Mouse (Mus musculus) midbrain, embryonic 12.5 days (tissue): ENCODE results near the gene Ptpn14. TPM values are rescaled to one million over a fixed set of nuclear protein-coding genes. Genes with fewer than 3 reads are reported as not detected.

Experiments used
- ATAC-seq: fragments of 200-750 bp; cut with Nextera tagmentation; 2 replicates; pipeline ENCODE4 v1.8.0; 2017; ENCODE audit warnings: low read depth, moderate TSS enrichment, moderate library complexity; ENCODE audit not compliant: low FRiP score
- H3K27ac ChIP-seq: fragments of 300-500 bp; sonication (generic); replicated peaks from 2 replicates; pipeline ENCODE4 v1.5.1; 2016; ENCODE audit warnings: mild to moderate bottlenecking
- H3K27me3 ChIP-seq: fragments of 300-500 bp; sonication (generic); 2 replicates; pipeline ENCODE4 v1.6.1; 2016; ENCODE audit warnings: mild to moderate bottlenecking
- H3K36me3 ChIP-seq: fragments of 300-500 bp; sonication (generic); 2 replicates; pipeline ENCODE4 v1.6.1; 2016
- H3K4me1 ChIP-seq: fragments of 300-500 bp; sonication (generic); 2 replicates; pipeline ENCODE4 v1.6.1; 2016
- H3K4me2 ChIP-seq: fragments of 300-500 bp; sonication (generic); replicated peaks from 2 replicates; pipeline ENCODE4 v1.6.1; 2016; ENCODE audit warnings: mild to moderate bottlenecking, moderate library complexity
- H3K4me3 ChIP-seq: fragments of 300-500 bp; sonication (generic); 2 replicates; pipeline ENCODE4 v1.5.1; 2016; ENCODE audit warnings: mild to moderate bottlenecking
- H3K9ac ChIP-seq: fragments of 300-500 bp; sonication (generic); replicated peaks from 2 replicates; pipeline ENCODE4 v1.6.1; 2016; ENCODE audit warnings: mild to moderate bottlenecking, moderate library complexity
- H3K9me3 ChIP-seq: fragments of 300-500 bp; sonication (generic); 2 replicates; pipeline ENCODE4 v1.6.1; 2016; ENCODE audit warnings: mild to moderate bottlenecking
- WGBS: fragments of 180-500 bp; shearing (Covaris S2); methylation state at CpG from one replicate; pipeline ENCODE4 v1.1.7; 2016; 5-methylcytosine and 5-hydroxymethylcytosine counted together
- polyA plus RNA-seq: library from polyadenylated mRNA; unstranded; fragments of >200 nt; fragmentation: Nextera tagmentation; extraction: Ambion mirVana; gene quantifications from 2 replicates; pipeline ENCODE4 v1.2.1, GENCODE M21; 2016

Gene Ptpn14
- polyA plus RNA-seq, 1 experiment from 2014 or later: 4.0 TPM

GRCm38 (mm10) chr1:189920701-189921567 lies 192.9 kb downstream of the Ptpn14 start:
- ATAC-seq: no peak
- Histone ChIP-seq H3K9me3 (no peaks in the 10 kb centered on the region), H3K27ac (no peak overlapping the region), H3K36me3 (no peaks in the 10 kb centered on the region), H3K9ac (no peak overlapping the region), H3K4me1 (peaks cover 33% of the 10 kb centered on the region), H3K4me2 (peak overlapping the region; percentile 98), H3K27me3 (peaks cover 30% of the 10 kb centered on the region), H3K4me3 (peak overlapping the region; percentile 79)
- WGBS: 50% methylated on average over 28 of the region's 28 CpGs

- Histone ChIP-seq H3K36me3 (no peaks in the 10 kb centered on the region), H3K9ac (peak overlapping the region; percentile 78; the same call in 1 of the 2 replicates), H3K27me3 (peaks cover 33% of the 10 kb centered on the region), H3K9me3 (no peaks in the 10 kb centered on the region), H3K27ac (no peak overlapping the region), H3K4me2 (peak overlapping the region; percentile 98), H3K4me3 (peak overlapping the region; percentile 79), H3K4me1 (peaks cover 30% of the 10 kb centered on the region)
- WGBS: 4% methylated on average over 4 of the region's 4 CpGs
- ATAC-seq: peak; percentile 14; the same call in 1 of the 2 replicates
Observed at GRCm38 (mm10) chr1:189921568-189921817, 193.4 kb downstream of the Ptpn14 start.

- Histone ChIP-seq H3K36me3 (no peaks in the 10 kb centered on the region), H3K4me2 (peak within 1 kb of the TSS; percentile 98), H3K9ac (peak within 1 kb of the TSS; percentile 78), H3K27me3 (peaks cover 33% of the 10 kb centered on the region), H3K4me3 (peak within 1 kb of the TSS; percentile 79), H3K4me1 (peaks cover 25% of the 10 kb centered on the region), H3K9me3 (no peaks in the 10 kb centered on the region), H3K27ac (0 out of 2 replicates have a peak within 1 kb of the TSS, but pooled peaks have one; percentile 26)
- peak; percentile 88 for ATAC-seq
- under 1% methylated on average over 63 of the region's 90 CpGs for WGBS
Observed at GRCm38 (mm10) chr1:189921818-189922592, 193.9 kb downstream of the Ptpn14 start, which contains the start of gene Smyd2. TSS of gene Smyd2 (minus strand) at chr1:189922363.

- no peak overlapping the region for H3K27ac ChIP-seq
- H3K4me1 ChIP-seq: peaks cover 23% of the 10 kb centered on the region
- H3K9me3 ChIP-seq: no peaks in the 10 kb centered on the region
- peaks cover 33% of the 10 kb centered on the region for H3K27me3 ChIP-seq
- ATAC-seq: no peak; the same call in 1 of the 2 replicates
- peak overlapping the region; percentile 79 for H3K4me3 ChIP-seq
- H3K4me2 ChIP-seq: peak overlapping the region; percentile 98
- H3K9ac ChIP-seq: no peak overlapping the region
- WGBS: 23% methylated on average over 9 of the region's 9 CpGs
- H3K36me3 ChIP-seq: no peaks in the 10 kb centered on the region
Observed at GRCm38 (mm10) chr1:189922721-189923120, 194.7 kb downstream of the Ptpn14 start.

- H3K9me3 ChIP-seq: no peaks in the 10 kb centered on the region
- H3K4me1 ChIP-seq: peaks cover 26% of the 10 kb centered on the region
- H3K36me3 ChIP-seq: no peaks in the 10 kb centered on the region
- no peak overlapping the region for H3K27ac ChIP-seq
- ATAC-seq: no peak
- 76% methylated on average over 4 of the region's 4 CpGs for WGBS
- H3K4me2 ChIP-seq: no peak overlapping the region
- no peak overlapping the region for H3K9ac ChIP-seq
- peaks cover 33% of the 10 kb centered on the region for H3K27me3 ChIP-seq
- H3K4me3 ChIP-seq: no peak overlapping the region
Observed at GRCm38 (mm10) chr1:189923157-189923556, 195.1 kb downstream of the Ptpn14 start.

- no peak overlapping the region for H3K4me2 ChIP-seq
- no peak overlapping the region for H3K27ac ChIP-seq
- peaks cover 33% of the 10 kb centered on the region for H3K27me3 ChIP-seq
- H3K4me1 ChIP-seq: peaks cover 26% of the 10 kb centered on the region
- no peaks in the 10 kb centered on the region for H3K9me3 ChIP-seq
- no peak overlapping the region for H3K9ac ChIP-seq
- no peaks in the 10 kb centered on the region for H3K36me3 ChIP-seq
- 74% methylated on average over 22 of the region's 22 CpGs for WGBS
- ATAC-seq: no peak
- no peak overlapping the region for H3K4me3 ChIP-seq
Observed at GRCm38 (mm10) chr1:189923871-189924568, 196.0 kb downstream of the Ptpn14 start.

- Histone ChIP-seq H3K4me1 (peaks cover 19% of the 10 kb centered on the region), H3K27me3 (peaks cover 24% of the 10 kb centered on the region), H3K4me3 (no peak overlapping the region), H3K27ac (no peak overlapping the region), H3K36me3 (no peaks in the 10 kb centered on the region), H3K9ac (no peak overlapping the region), H3K4me2 (no peak overlapping the region), H3K9me3 (no peaks in the 10 kb centered on the region)
- ATAC-seq: no peak
- 59% methylated on average over 8 of the region's 8 CpGs for WGBS
Observed at GRCm38 (mm10) chr1:189926279-189926678, 198.2 kb downstream of the Ptpn14 start.

Other genes starting within 250 kb of the Ptpn14 start
- gene Cenpf, start 40.2 kb upstream of the Ptpn14 start, polyA plus RNA-seq: 125 and 128 TPM in 2 replicates
- gene Smyd2, start 194.1 kb downstream of the Ptpn14 start, polyA plus RNA-seq: 41.1 and 44.1 TPM in 2 replicates